Mouse (Mus musculus): ENCODE data around the gene Cyp17a1. TPM values are rescaled to one million over a fixed set of nuclear protein-coding genes. Genes with fewer than 3 reads are reported as not detected.

The Cyp17a1 gene
- polyA plus RNA-seq, 1 experiment from 2014 or later = 0.09 TPM

- peak; percentile 60 for DNase-seq (ENCODE audit: low spot score)
Measured at GRCm38 (mm10) chr19:46670691-46671090, 2.3 kb downstream of the Cyp17a1 start.

GRCm38 (mm10) chr19:46669802-46670201 lies 3.2 kb downstream of the Cyp17a1 start:
- no peak for DNase-seq (ENCODE audit: low spot score)

GRCm38 (mm10) chr19:46668263-46668662 lies 4.7 kb downstream of the Cyp17a1 start:
- no peak for DNase-seq (ENCODE audit: low spot score)

- no peak for DNase-seq (ENCODE audit: low spot score)
Measured at GRCm38 (mm10) chr19:46667300-46667699, 5.7 kb downstream of the Cyp17a1 start.

GRCm38 (mm10) chr19:46665474-46665873 lies 7.5 kb downstream of the Cyp17a1 start:
- DNase-seq (ENCODE audit: low spot score) = no peak

- DNase-seq (ENCODE audit: low spot score) = no peak
Measured at GRCm38 (mm10) chr19:46662784-46663183, 10.2 kb downstream of the Cyp17a1 start.

GRCm38 (mm10) chr19:46662214-46662613 lies 10.8 kb downstream of the Cyp17a1 start:
- DNase-seq (ENCODE audit: low spot score) = no peak

GRCm38 (mm10) chr19:46661511-46661910 lies 11.5 kb downstream of the Cyp17a1 start:
- DNase-seq (ENCODE audit: low spot score) = no peak

GRCm38 (mm10) chr19:46658851-46659250 lies 14.1 kb downstream of the Cyp17a1 start:
- no peak for DNase-seq (ENCODE audit: low spot score)

- no peak for DNase-seq (ENCODE audit: low spot score)
Measured at GRCm38 (mm10) chr19:46658348-46658747, 14.6 kb downstream of the Cyp17a1 start.

GRCm38 (mm10) chr19:46657339-46658020 lies 15.5 kb downstream of the Cyp17a1 start:
- DNase-seq (ENCODE audit: low spot score) = peak; percentile 42

GRCm38 (mm10) chr19:46656151-46656840 lies 16.7 kb downstream of the Cyp17a1 start:
- DNase-seq (ENCODE audit: low spot score) = no peak

- no peak for DNase-seq (ENCODE audit: low spot score)
Measured at GRCm38 (mm10) chr19:46655626-46656025, 17.3 kb downstream of the Cyp17a1 start.

- DNase-seq (ENCODE audit: low spot score) = peak; percentile 85
Measured at GRCm38 (mm10) chr19:46653616-46654235, 19.2 kb downstream of the Cyp17a1 start.

GRCm38 (mm10) chr19:46653188-46653587 lies 19.8 kb downstream of the Cyp17a1 start:
- peak; percentile 24 for DNase-seq (ENCODE audit: low spot score)

GRCm38 (mm10) chr19:46648565-46648964 lies 24.4 kb downstream of the Cyp17a1 start:
- DNase-seq (ENCODE audit: low spot score) = no peak

- DNase-seq (ENCODE audit: low spot score) = no peak
Measured at GRCm38 (mm10) chr19:46647850-46648249, 25.1 kb downstream of the Cyp17a1 start.

- DNase-seq (ENCODE audit: low spot score) = no peak
Measured at GRCm38 (mm10) chr19:46647254-46647653, 25.7 kb downstream of the Cyp17a1 start.

- DNase-seq (ENCODE audit: low spot score) = no peak
Measured at GRCm38 (mm10) chr19:46646041-46646481, 26.9 kb downstream of the Cyp17a1 start.

- DNase-seq (ENCODE audit: low spot score) = no peak
Measured at GRCm38 (mm10) chr19:46644793-46645602, 28.0 kb downstream of the Cyp17a1 start.

GRCm38 (mm10) chr19:46644343-46644792 lies 28.6 kb downstream of the Cyp17a1 start:
- no peak for DNase-seq (ENCODE audit: low spot score)
